Mouse (Mus musculus) frontal cortex, postnatal 25 days (tissue): ENCODE measurements around the gene Cd44.

Source experiments
- DNase-seq, 2 experiments: peaks; one replicate each; pipeline ENCODE4 v3.0.0; 2022; ENCODE audit warnings: low spot score in 2 of 2

The Cd44 gene

GRCm38 (mm10) chr2:102868444-102868843, 33.0 kb downstream of the Cd44 start:
- DNase-seq, result no peak

- no peak for DNase-seq
Observed at GRCm38 (mm10) chr2:102867396-102868088, 33.9 kb downstream of the Cd44 start.

- DNase-seq, result no peak
Observed at GRCm38 (mm10) chr2:102866594-102866993, 34.9 kb downstream of the Cd44 start.

GRCm38 (mm10) chr2:102865354-102865752, 36.1 kb downstream of the Cd44 start:
- no peak for DNase-seq

GRCm38 (mm10) chr2:102864695-102865353, 36.6 kb downstream of the Cd44 start:
- DNase-seq, result no peak

- DNase-seq, result no peak
Observed at GRCm38 (mm10) chr2:102864036-102864435, 37.4 kb downstream of the Cd44 start.

GRCm38 (mm10) chr2:102863583-102863982, 37.9 kb downstream of the Cd44 start:
- DNase-seq, result no peak

- DNase-seq, result no peak
Observed at GRCm38 (mm10) chr2:102862706-102863105, 38.8 kb downstream of the Cd44 start.

GRCm38 (mm10) chr2:102858271-102858670, 43.2 kb downstream of the Cd44 start:
- no peak for DNase-seq

GRCm38 (mm10) chr2:102853297-102853696, 48.2 kb downstream of the Cd44 start:
- DNase-seq, result no peak

GRCm38 (mm10) chr2:102851936-102852477, 49.5 kb downstream of the Cd44 start:
- no peak for DNase-seq

GRCm38 (mm10) chr2:102850026-102850425, 51.4 kb downstream of the Cd44 start:
- no peak for DNase-seq

GRCm38 (mm10) chr2:102848811-102849433, 52.5 kb downstream of the Cd44 start:
- DNase-seq, result no peak

GRCm38 (mm10) chr2:102841231-102841630, 60.2 kb downstream of the Cd44 start:
- DNase-seq, result no peak

GRCm38 (mm10) chr2:102838179-102838578, 63.3 kb downstream of the Cd44 start:
- no peak for DNase-seq

GRCm38 (mm10) chr2:102831547-102831946, 69.9 kb downstream of the Cd44 start:
- no peak for DNase-seq

GRCm38 (mm10) chr2:102829201-102829600, 72.3 kb downstream of the Cd44 start:
- peak; percentile 46 to 66 for DNase-seq

- DNase-seq, result no peak
Observed at GRCm38 (mm10) chr2:102828381-102828780, 73.1 kb downstream of the Cd44 start.

- DNase-seq, result no peak
Observed at GRCm38 (mm10) chr2:102827841-102828240, 73.6 kb downstream of the Cd44 start.

- no peak for DNase-seq
Observed at GRCm38 (mm10) chr2:102825961-102826633, 75.4 kb downstream of the Cd44 start.

GRCm38 (mm10) chr2:102822036-102822435, 79.4 kb downstream of the Cd44 start:
- DNase-seq, result no peak

- DNase-seq, result no peak
Observed at GRCm38 (mm10) chr2:102820790-102821189, 80.7 kb downstream of the Cd44 start.
